In genomic region chr9:65555621-65556020, GRCm38 (mm10) we compare ENCODE assay signal across 13 mouse cellular contexts. TPM values are rescaled to one million over a fixed set of nuclear protein-coding genes. Genes with fewer than 3 reads are reported as not detected.
DNase-seq lines count a peak whose midpoint lies in the region; ATAC-seq and TF ChIP-seq lines count a peak whose summit lies in the region.
"Had no signal": no experiment of that assay in that cellular context is flagged by ENCODE, and none has a peak within 500 bp of the region (broad histone marks: within the 10 kb centered on the region; RNA-seq: fewer than 3 reads in every experiment).

No protein-coding gene starts in this region.

- no peak for TF ChIP-seq CTCF in bone marrow, adult 2 months (IDR thresholded peaks at IDR 0.05; ENCODE audit: control insufficient read depth, insufficient read depth, low read length)

- no peak for DNase-seq in kidney, postnatal 36 days
- DNase-seq in embryonic facial prominence, embryonic 14.5 days (ENCODE audit: low spot score) = no peak
- DNase-seq in liver, embryonic 13.5 days = no peak
- no peak for DNase-seq in thymus, postnatal 0 days (ENCODE audit: low spot score)
- DNase-seq in frontal cortex, postnatal 10 days (ENCODE audit: low spot score in 2 of 2) = no peak
- DNase-seq: forebrain, postnatal 0 days; heart, postnatal 10 days; spleen, adult 18-20 months; thymus, postnatal 14 days had no signal

- no peak overlapping the region for H3K4me3 ChIP-seq in kidney, embryonic 14.5 days (ENCODE audit: low read length)
- no peak overlapping the region for H3K4me3 ChIP-seq in bone marrow, adult 2 months (replicated peaks; ENCODE audit: control insufficient read depth, low read depth, low read length)
- no peak overlapping the region for H3K4me3 ChIP-seq in embryonic facial prominence, embryonic 14.5 days (ENCODE audit: low read depth, low read length)
- peak overlapping the region; percentile 38 for H3K4me3 ChIP-seq in liver, embryonic 13.5 days (replicated peaks)

- no peak for TF ChIP-seq POLR2A in bone marrow, adult 2 months (IDR thresholded peaks at IDR 0.05; ENCODE audit: borderline replicate concordance, control insufficient read depth, low read depth, low read length)

- H3K36me3 ChIP-seq in kidney, embryonic 14.5 days (ENCODE audit: control insufficient read depth, insufficient read depth, low read length) = peaks cover 38% of the 10 kb centered on the region
- peaks cover 56% of the 10 kb centered on the region for H3K36me3 ChIP-seq in embryonic facial prominence, embryonic 14.5 days (ENCODE audit: control insufficient read depth, insufficient read depth, low read length)
- H3K36me3 ChIP-seq in liver, embryonic 13.5 days = peaks cover 85% of the 10 kb centered on the region

- WGBS in kidney, embryonic 14.5 days = 87% methylated on average over 4 of the region's 4 CpGs
- 79% methylated on average over 4 of the region's 4 CpGs for WGBS in bone marrow, adult 2 months
- 75% methylated on average over 4 of the region's 4 CpGs for WGBS in embryonic facial prominence, embryonic 14.5 days
- WGBS in liver, embryonic 13.5 days (ENCODE audit: insufficient replicate concordance) = 53% methylated on average over 4 of the region's 4 CpGs

- peak overlapping the region; percentile 73 for H3K27ac ChIP-seq in kidney, embryonic 14.5 days (ENCODE audit: low read depth, low read length)
- H3K27ac ChIP-seq in bone marrow, adult 2 months (ENCODE audit: control insufficient read depth, insufficient read depth, low read depth, low read length, poor library complexity) = peak overlapping the region; percentile 66
- H3K27ac ChIP-seq in embryonic facial prominence, embryonic 14.5 days (replicated peaks; ENCODE audit: low read depth, low read length) = peak overlapping the region; percentile 28
- peak overlapping the region; percentile 99 for H3K27ac ChIP-seq in liver, embryonic 13.5 days

- H3K27me3 ChIP-seq in kidney, embryonic 14.5 days (ENCODE audit: control insufficient read depth, insufficient read depth, low read length) = no peaks in the 10 kb centered on the region
- no peaks in the 10 kb centered on the region for H3K27me3 ChIP-seq in embryonic facial prominence, embryonic 14.5 days (replicated peaks; ENCODE audit: control insufficient read depth, insufficient read depth, low read length)
- no peaks in the 10 kb centered on the region for H3K27me3 ChIP-seq in liver, embryonic 13.5 days

- no peaks in the 10 kb centered on the region for H3K9me3 ChIP-seq in kidney, embryonic 14.5 days (ENCODE audit: control insufficient read depth, low read length)
- no peaks in the 10 kb centered on the region for H3K9me3 ChIP-seq in embryonic facial prominence, embryonic 14.5 days (ENCODE audit: control insufficient read depth, low read length)
- no peaks in the 10 kb centered on the region for H3K9me3 ChIP-seq in liver, embryonic 13.5 days (replicated peaks)

- peaks cover 19% of the 10 kb centered on the region for H3K4me1 ChIP-seq in kidney, embryonic 14.5 days (ENCODE audit: control insufficient read depth, insufficient read depth, low read length)
- peaks cover 18% of the 10 kb centered on the region for H3K4me1 ChIP-seq in bone marrow, adult 2 months (ENCODE audit: control insufficient read depth, insufficient read depth, low read length)
- H3K4me1 ChIP-seq in embryonic facial prominence, embryonic 14.5 days (ENCODE audit: control insufficient read depth, insufficient read depth, low read length) = peaks cover 22% of the 10 kb centered on the region
- H3K4me1 ChIP-seq in liver, embryonic 13.5 days (replicated peaks) = peaks cover 93% of the 10 kb centered on the region

- no peak overlapping the region for H3K9ac ChIP-seq in kidney, embryonic 14.5 days (ENCODE audit: low read depth, low read length)
- peak overlapping the region; percentile 25; the same call in 1 of the 2 replicates for H3K9ac ChIP-seq in embryonic facial prominence, embryonic 14.5 days (ENCODE audit: low read depth, low read length)
- H3K9ac ChIP-seq in liver, embryonic 13.5 days = peak overlapping the region; percentile 80
- H3K9ac ChIP-seq: forebrain, postnatal 0 days had no signal

- no peak for ATAC-seq in kidney, embryonic 14.5 days (ENCODE audit: low FRiP score, low TSS enrichment)
- ATAC-seq in embryonic facial prominence, embryonic 14.5 days (ENCODE audit: low read depth) = no peak
- 0 out of 2 replicates have a peak, but pooled peaks have one; percentile 6 for ATAC-seq in liver, embryonic 13.5 days (ENCODE audit: low read depth)
- ATAC-seq in megakaryocyte-erythroid progenitor cell, adult 5-6 weeks (replicated peaks; ENCODE audit: low FRiP score, low TSS enrichment, poor library complexity, severe bottlenecking) = no peak
- ATAC-seq: activated CD4-positive, CD25-positive, alpha-beta regulatory T cell, adult 4 months; forebrain, postnatal 0 days had no signal

- no peak overlapping the region for H3K4me2 ChIP-seq in kidney, embryonic 14.5 days (replicated peaks; ENCODE audit: low read depth, low read length)
- no peak overlapping the region for H3K4me2 ChIP-seq in embryonic facial prominence, embryonic 14.5 days (ENCODE audit: low read depth, low read length)
- peak overlapping the region; percentile 73 for H3K4me2 ChIP-seq in liver, embryonic 13.5 days

RNA-seq across cellular contexts. Expression of gene Plekho2, which starts 24.2 kb away (rescaled TPM):
- 10.8 and 14.1 TPM in 2 replicates for polyA plus RNA-seq in kidney, embryonic 14.5 days (2014; fragmentation: Nextera tagmentation; extraction: Ambion mirVana)
- polyA plus RNA-seq in bone marrow, adult 2 months (2011; ENCODE audit: insufficient read depth, insufficient read length, low replicate concordance, missing spikeins) = 25.7 and 55.0 TPM in 2 replicates
- 12.9 and 14.3 TPM in 2 replicates for polyA plus RNA-seq in embryonic facial prominence, embryonic 14.5 days (2014; fragmentation: Nextera tagmentation; extraction: Ambion mirVana)
- 24.2 and 31.6 TPM in 2 replicates for polyA plus RNA-seq in liver, embryonic 13.5 days (2015; fragmentation: Nextera tagmentation; extraction: Ambion mirVana)
- 29.1 and 29.3 TPM in 2 replicates for total RNA-seq in megakaryocyte-erythroid progenitor cell, adult 5-6 weeks (2014; fragmentation: Nextera tagmentation)
- 14.2 and 16.8 TPM in 2 replicates for total RNA-seq in megakaryocyte-erythroid progenitor cell, adult 5-6 weeks (2017)
- 12.2 and 14.9 TPM in 2 replicates for polyA plus RNA-seq in thymus, postnatal 0 days (2015; fragmentation: Nextera tagmentation; extraction: Ambion mirVana)

RNA-seq across cellular contexts. Expression of gene Pif1, which starts 31.3 kb away (rescaled TPM):
- polyA plus RNA-seq in kidney, embryonic 14.5 days (2014; fragmentation: Nextera tagmentation; extraction: Ambion mirVana) = 9.7 and 12.5 TPM in 2 replicates
- polyA plus RNA-seq in bone marrow, adult 2 months (2011; ENCODE audit: insufficient read depth, insufficient read length, low replicate concordance, missing spikeins) = 16.5 and 29.8 TPM in 2 replicates
- polyA plus RNA-seq in embryonic facial prominence, embryonic 14.5 days (2014; fragmentation: Nextera tagmentation; extraction: Ambion mirVana) = 5.9 and 7.2 TPM in 2 replicates
- 11.0 and 13.8 TPM in 2 replicates for polyA plus RNA-seq in liver, embryonic 13.5 days (2015; fragmentation: Nextera tagmentation; extraction: Ambion mirVana)
- total RNA-seq in megakaryocyte-erythroid progenitor cell, adult 5-6 weeks (2014; fragmentation: Nextera tagmentation) = 5.0 and 14.3 TPM in 2 replicates
- 6.5 and 6.6 TPM in 2 replicates for total RNA-seq in megakaryocyte-erythroid progenitor cell, adult 5-6 weeks (2017)
- 14.4 and 17.4 TPM in 2 replicates for polyA plus RNA-seq in thymus, postnatal 0 days (2015; fragmentation: Nextera tagmentation; extraction: Ambion mirVana)

RNA-seq across cellular contexts. Expression of gene Ankdd1a, which starts 35.6 kb away (rescaled TPM):
- polyA plus RNA-seq in kidney, embryonic 14.5 days (2014; fragmentation: Nextera tagmentation; extraction: Ambion mirVana) = not detected in 2 replicates
- polyA plus RNA-seq in bone marrow, adult 2 months (2011; ENCODE audit: insufficient read depth, insufficient read length, low replicate concordance, missing spikeins) = 1.2 TPM in 1 of 2 replicates, not detected in the other
- polyA plus RNA-seq in embryonic facial prominence, embryonic 14.5 days (2014; fragmentation: Nextera tagmentation; extraction: Ambion mirVana) = not detected in 2 replicates
- polyA plus RNA-seq in liver, embryonic 13.5 days (2015; fragmentation: Nextera tagmentation; extraction: Ambion mirVana) = not detected in 2 replicates
- total RNA-seq in megakaryocyte-erythroid progenitor cell, adult 5-6 weeks (2014; fragmentation: Nextera tagmentation) = not detected in 2 replicates
- not detected in 2 replicates for total RNA-seq in megakaryocyte-erythroid progenitor cell, adult 5-6 weeks (2017)
- polyA plus RNA-seq in thymus, postnatal 0 days (2015; fragmentation: Nextera tagmentation; extraction: Ambion mirVana) = 0.12 TPM in 2 replicates

Comparison
In these comparisons a context has a peak if more than half of its experiments do, and no peak if none do; other contexts are left out.
1. H3K27ac ChIP-seq: peak in every context shown above with its lines; median percentile 99 in liver, embryonic 13.5 days; 73 in kidney, embryonic 14.5 days; 66 in bone marrow, adult 2 months; 28 in embryonic facial prominence, embryonic 14.5 days.